Mouse (Mus musculus) midbrain, embryonic 13.5 days (tissue): ENCODE data around the gene Usp2. TPM values are rescaled to one million over a fixed set of nuclear protein-coding genes. Genes with fewer than 3 reads are reported as not detected.

ENCODE experiments used
- ATAC-seq: fragments of 200-750 bp; cut with Nextera tagmentation; 2 replicates; pipeline ENCODE4 v1.8.0; 2017; ENCODE audit warnings: mild to moderate bottlenecking, moderate TSS enrichment, moderate library complexity
- H3K27ac ChIP-seq: fragments of 300-500 bp; sonication (generic); 2 replicates; pipeline ENCODE4 v1.5.1; 2015; ENCODE audit warnings: inconsistent platforms, mild to moderate bottlenecking, moderate library complexity
- H3K27me3 ChIP-seq: fragments of 300-500 bp; sonication (generic); 2 replicates; pipeline ENCODE4 v1.6.1; 2015; ENCODE audit warnings: mild to moderate bottlenecking, inconsistent platforms
- H3K36me3 ChIP-seq: fragments of 300-500 bp; sonication (generic); 2 replicates; pipeline ENCODE4 v1.6.1; 2015; ENCODE audit warnings: mild to moderate bottlenecking, inconsistent platforms
- H3K4me1 ChIP-seq: fragments of 300-500 bp; sonication (generic); replicated peaks from 2 replicates; pipeline ENCODE4 v1.6.1; 2015; ENCODE audit warnings: inconsistent platforms
- H3K4me2 ChIP-seq: fragments of 300-500 bp; sonication (generic); replicated peaks from 2 replicates; pipeline ENCODE4 v1.6.1; 2015; ENCODE audit warnings: moderate library complexity, mild to moderate bottlenecking, inconsistent platforms
- H3K4me3 ChIP-seq: fragments of 300-500 bp; sonication (generic); replicated peaks from 2 replicates; pipeline ENCODE4 v1.5.1; 2015; ENCODE audit warnings: mild to moderate bottlenecking, inconsistent platforms
- H3K9ac ChIP-seq: fragments of 300-500 bp; sonication (generic); replicated peaks from 2 replicates; pipeline ENCODE4 v1.6.1; 2015; ENCODE audit warnings: mild to moderate bottlenecking, inconsistent platforms
- H3K9me3 ChIP-seq: fragments of 300-500 bp; sonication (generic); 2 replicates; pipeline ENCODE4 v1.6.1; 2016; ENCODE audit warnings: mild to moderate bottlenecking, inconsistent platforms
- WGBS: fragments of 180-500 bp; shearing (Covaris S2); methylation state at CpG from one replicate; pipeline ENCODE4 v1.1.7; 2015; 5-methylcytosine and 5-hydroxymethylcytosine counted together
- polyA plus RNA-seq: library from polyadenylated mRNA; unstranded; fragments of >200 nt; fragmentation: Nextera tagmentation; extraction: Ambion mirVana; gene quantifications from 2 replicates; pipeline ENCODE4 v1.2.1, GENCODE M21; 2015

Gene Usp2
- polyA plus RNA-seq, 1 experiment from 2014 or later, result 8.3 TPM

- ATAC-seq, result no peak
- Histone ChIP-seq H3K4me3 (no peak overlapping the region), H3K27me3 (peaks cover 49% of the 10 kb centered on the region), H3K27ac (no peak overlapping the region), H3K4me2 (no peak overlapping the region), H3K9me3 (no peaks in the 10 kb centered on the region), H3K4me1 (peaks cover 17% of the 10 kb centered on the region), H3K9ac (no peak overlapping the region), H3K36me3 (no peaks in the 10 kb centered on the region)
- 66% methylated on average over 7 of the region's 7 CpGs for WGBS
These were observed 25.1 kb upstream of the Usp2 start for GRCm38 (mm10) chr9:44041511-44042395.

GRCm38 (mm10) chr9:44042396-44042680 is 24.5 kb upstream of the Usp2 start:
- Histone ChIP-seq H3K27me3 (peaks cover 49% of the 10 kb centered on the region), H3K9ac (no peak overlapping the region), H3K9me3 (no peaks in the 10 kb centered on the region), H3K36me3 (no peaks in the 10 kb centered on the region), H3K4me2 (no peak overlapping the region), H3K27ac (no peak overlapping the region), H3K4me1 (peaks cover 17% of the 10 kb centered on the region), H3K4me3 (no peak overlapping the region)
- 83% methylated on average over 1 of the region's 1 CpGs for WGBS
- no peak for ATAC-seq

- WGBS, result under 1% methylated on average over 30 of the region's 30 CpGs
- Histone ChIP-seq H3K4me3 (peak within 1 kb of the TSS; percentile 41), H3K27me3 (peaks cover 49% of the 10 kb centered on the region), H3K4me1 (peaks cover 17% of the 10 kb centered on the region), H3K36me3 (no peaks in the 10 kb centered on the region), H3K27ac (no peak within 1 kb of the TSS), H3K9ac (peak within 1 kb of the TSS; percentile 58), H3K4me2 (peak within 1 kb of the TSS; percentile 70), H3K9me3 (no peaks in the 10 kb centered on the region)
- ATAC-seq, result peak; percentile 43
These were observed 23.7 kb upstream of the Usp2 start, which contains the start of gene Thy1 for GRCm38 (mm10) chr9:44042836-44043707. Gene Thy1 (plus strand): TSS chr9:44043384.

- H3K27me3 ChIP-seq, result peaks cover 49% of the 10 kb centered on the region
- H3K4me1 ChIP-seq, result peaks cover 17% of the 10 kb centered on the region
- peak overlapping the region; percentile 41 for H3K4me3 ChIP-seq
- no peak for ATAC-seq
- no peaks in the 10 kb centered on the region for H3K9me3 ChIP-seq
- no peaks in the 10 kb centered on the region for H3K36me3 ChIP-seq
- H3K27ac ChIP-seq, result no peak overlapping the region
- H3K4me2 ChIP-seq, result peak overlapping the region; percentile 70
- WGBS, result 3% methylated on average over 21 of the region's 23 CpGs
- peak overlapping the region; percentile 58 for H3K9ac ChIP-seq
These were observed 23.0 kb upstream of the Usp2 start for GRCm38 (mm10) chr9:44043708-44044425.

- Histone ChIP-seq H3K9me3 (no peaks in the 10 kb centered on the region), H3K9ac (no peak overlapping the region), H3K4me1 (peaks cover 17% of the 10 kb centered on the region), H3K27me3 (peaks cover 49% of the 10 kb centered on the region), H3K4me3 (no peak overlapping the region), H3K4me2 (no peak overlapping the region), H3K27ac (no peak overlapping the region), H3K36me3 (no peaks in the 10 kb centered on the region)
- WGBS, result 41% methylated on average over 14 of the region's 14 CpGs
- no peak for ATAC-seq
These were observed 22.2 kb upstream of the Usp2 start for GRCm38 (mm10) chr9:44044426-44045157.

- ATAC-seq, result no peak
- no peak overlapping the region for H3K4me3 ChIP-seq
- no peak overlapping the region for H3K9ac ChIP-seq
- no peaks in the 10 kb centered on the region for H3K36me3 ChIP-seq
- no peaks in the 10 kb centered on the region for H3K9me3 ChIP-seq
- H3K4me1 ChIP-seq, result peaks cover 17% of the 10 kb centered on the region
- H3K27ac ChIP-seq, result no peak overlapping the region
- H3K4me2 ChIP-seq, result no peak overlapping the region
- WGBS, result 80% methylated on average over 3 of the region's 3 CpGs
- peaks cover 49% of the 10 kb centered on the region for H3K27me3 ChIP-seq
These were observed 21.5 kb upstream of the Usp2 start for GRCm38 (mm10) chr9:44045158-44045883.

GRCm38 (mm10) chr9:44045884-44046272 is 20.9 kb upstream of the Usp2 start:
- H3K4me2 ChIP-seq, result no peak overlapping the region
- peaks cover 48% of the 10 kb centered on the region for H3K27me3 ChIP-seq
- H3K4me3 ChIP-seq, result no peak overlapping the region
- no peaks in the 10 kb centered on the region for H3K36me3 ChIP-seq
- WGBS, result 79% methylated on average over 5 of the region's 5 CpGs
- no peak overlapping the region for H3K27ac ChIP-seq
- no peak for ATAC-seq
- no peaks in the 10 kb centered on the region for H3K9me3 ChIP-seq
- H3K4me1 ChIP-seq, result peaks cover 17% of the 10 kb centered on the region
- no peak overlapping the region for H3K9ac ChIP-seq

GRCm38 (mm10) chr9:44046426-44046825 is 20.4 kb upstream of the Usp2 start:
- Histone ChIP-seq H3K4me3 (no peak overlapping the region), H3K4me2 (no peak overlapping the region), H3K4me1 (peaks cover 17% of the 10 kb centered on the region), H3K27me3 (peaks cover 45% of the 10 kb centered on the region), H3K36me3 (no peaks in the 10 kb centered on the region), H3K9ac (no peak overlapping the region), H3K9me3 (no peaks in the 10 kb centered on the region), H3K27ac (no peak overlapping the region)
- no peak for ATAC-seq
- 87% methylated on average over 12 of the region's 12 CpGs for WGBS

- no peak overlapping the region for H3K4me3 ChIP-seq
- WGBS, result 74% methylated on average over 6 of the region's 6 CpGs
- H3K9me3 ChIP-seq, result no peaks in the 10 kb centered on the region
- no peak overlapping the region for H3K9ac ChIP-seq
- no peak for ATAC-seq
- no peak overlapping the region for H3K4me2 ChIP-seq
- no peaks in the 10 kb centered on the region for H3K36me3 ChIP-seq
- H3K27ac ChIP-seq, result no peak overlapping the region
- peaks cover 17% of the 10 kb centered on the region for H3K4me1 ChIP-seq
- H3K27me3 ChIP-seq, result peaks cover 44% of the 10 kb centered on the region
These were observed 19.8 kb upstream of the Usp2 start for GRCm38 (mm10) chr9:44047071-44047470.

- H3K4me2 ChIP-seq, result no peak overlapping the region
- peaks cover 38% of the 10 kb centered on the region for H3K27me3 ChIP-seq
- H3K4me3 ChIP-seq, result no peak overlapping the region
- ATAC-seq, result no peak
- peaks cover 15% of the 10 kb centered on the region for H3K4me1 ChIP-seq
- H3K36me3 ChIP-seq, result no peaks in the 10 kb centered on the region
- no peak overlapping the region for H3K9ac ChIP-seq
- H3K27ac ChIP-seq, result no peak overlapping the region
- WGBS, result 82% methylated on average over 14 of the region's 14 CpGs
- no peaks in the 10 kb centered on the region for H3K9me3 ChIP-seq
These were observed 19.0 kb upstream of the Usp2 start for GRCm38 (mm10) chr9:44047571-44048490.
